Mouse (Mus musculus): ENCODE measurements around the gene Ryr2. TPM values are rescaled to one million over a fixed set of nuclear protein-coding genes. Genes with fewer than 3 reads are reported as not detected.

Gene Ryr2
- not detected for polyA plus RNA-seq (2017; shearing (Covaris generic))

DNA sequence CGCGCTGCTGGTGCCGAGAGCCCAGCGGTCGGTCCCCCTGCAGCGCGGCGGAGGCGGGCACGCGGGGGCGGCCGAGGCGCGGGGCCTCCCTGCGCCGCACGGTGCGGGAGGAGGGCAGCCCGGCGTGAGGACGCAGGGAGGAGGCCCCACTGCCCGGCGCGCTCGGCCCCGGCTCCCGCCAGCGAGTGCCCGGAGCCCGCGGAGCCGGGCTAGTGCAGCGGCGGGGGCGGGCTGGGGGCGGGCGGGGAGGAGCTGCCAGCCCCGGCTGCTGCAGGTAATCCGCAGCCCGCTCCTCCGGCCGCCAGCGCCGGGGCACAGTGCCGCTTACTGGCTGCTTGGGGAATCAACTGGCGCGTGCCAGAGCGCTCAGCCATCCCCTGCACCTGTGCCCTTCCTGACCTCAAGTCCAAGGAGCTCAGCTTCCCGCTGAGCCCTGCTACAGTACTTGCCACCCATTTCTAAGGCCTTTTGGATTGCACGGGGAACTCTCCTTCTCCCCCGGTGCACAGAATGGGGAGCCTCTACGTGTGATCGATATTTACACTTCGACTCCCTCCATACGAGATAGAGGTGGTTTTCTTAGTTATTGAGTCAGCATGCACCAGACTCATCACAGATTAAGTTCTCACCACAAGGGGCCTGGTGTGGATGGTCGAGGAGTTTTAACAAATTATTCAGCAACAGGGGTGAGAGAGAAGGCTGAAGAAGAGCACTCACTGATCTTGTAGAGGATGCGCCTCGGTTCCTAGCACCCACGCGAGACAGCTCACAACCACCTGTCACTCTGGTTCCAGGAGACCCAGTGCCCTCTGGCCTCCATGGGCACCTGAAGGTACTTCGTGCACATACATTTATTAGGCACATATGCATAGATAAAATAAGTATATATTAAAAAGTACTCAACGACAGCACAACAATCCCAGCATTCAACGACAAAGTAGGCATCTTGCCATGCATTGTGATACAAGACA, at the start of gene Ryr2:
TSS of gene Ryr2 (minus strand) at position 284 of the 971 bp plus-strand sequence.

Other genes starting within 250 kb of the Ryr2 start
- gene Mtr, start 151.2 kb upstream of the Ryr2 start, polyA plus RNA-seq (2017; shearing (Covaris generic)) = 33.2 TPM
- 5.0 TPM for gene Actn2, start 233.8 kb upstream of the Ryr2 start, polyA plus RNA-seq (2017; shearing (Covaris generic))